Mouse (Mus musculus) neutrophil, adult 83 days (primary cell): ENCODE data around the gene Fam219a. TPM values are rescaled to one million over a fixed set of nuclear protein-coding genes. Genes with fewer than 3 reads are reported as not detected.

Experiments used
- total RNA-seq, 2 experiments: library from RNA; stranded (reverse); gene quantifications; one replicate each; pipeline ENCODE4 v1.2.4; 2023

The Fam219a gene
- 10 to 100 TPM; 17.3 to 21.2 TPM for total RNA-seq

DNA sequence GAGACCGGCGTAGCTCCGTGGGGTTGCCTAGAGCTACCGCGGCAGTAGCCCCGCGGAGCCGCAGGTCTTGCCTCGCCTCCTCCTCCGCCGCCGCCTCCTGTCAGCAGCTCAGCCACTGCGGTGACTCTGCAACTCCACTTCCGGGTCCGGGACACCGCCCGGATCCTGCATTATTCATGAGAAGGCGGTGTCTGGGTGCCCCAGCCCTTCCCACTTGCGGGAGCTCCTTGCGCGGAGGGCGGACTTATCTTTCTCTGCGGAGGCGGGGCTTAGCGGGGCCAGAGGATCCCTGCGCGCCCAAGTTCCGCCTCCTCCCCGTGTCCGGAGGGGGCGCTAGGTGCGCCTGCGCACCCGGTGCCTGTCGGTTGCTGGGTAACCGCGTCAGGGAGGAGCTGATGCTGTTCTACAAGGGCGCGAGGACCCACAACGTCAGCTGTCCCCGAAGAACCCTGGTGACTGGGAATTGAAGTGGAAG is at the start of gene Fam219a, which contains the start of gene Dnaic1:
Fam219a (minus strand) TSS at position 128 of the 475 bp plus-strand sequence.
Dnaic1 (plus strand) TSS at position 365 of the 475 bp plus-strand sequence.

GRCm38 (mm10) chr4:41517233-41517632 is 52.1 kb downstream of the Fam219a start, which contains the start of gene 1110017D15Rik:
Gene 1110017D15Rik, minus strand, starts transcription at chr4:41517333.

DNA sequence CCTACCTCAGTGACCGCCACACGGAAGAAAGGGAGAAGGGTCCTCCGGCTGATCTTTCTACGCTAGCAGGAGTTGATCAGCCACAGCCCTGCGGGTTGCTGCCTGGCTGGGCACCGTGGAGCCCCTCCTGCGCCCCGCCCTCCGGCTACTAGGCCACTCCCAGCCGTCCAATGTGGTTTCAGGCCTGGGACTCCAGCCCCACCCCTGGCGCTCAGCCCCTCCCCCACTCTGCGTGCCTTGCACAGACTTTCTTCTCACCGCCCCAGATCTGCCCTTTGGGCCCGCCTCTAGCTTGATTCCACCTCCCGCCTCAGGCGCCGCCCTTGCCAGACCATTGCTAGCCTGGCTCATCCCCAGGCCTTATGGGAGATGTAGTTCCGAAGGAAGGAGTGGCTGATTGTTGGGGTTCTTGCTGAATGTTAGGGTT is 66.3 kb downstream of the Fam219a start, which contains the start of gene AI464131:
AI464131 (minus strand) TSS at position 91 of the 427 bp plus-strand sequence.

Other genes starting within 250 kb of the Fam219a start
- 10 to 100 TPM; 50.5 to 73.9 TPM for gene Ubap1, start 220.5 kb downstream of the Fam219a start, total RNA-seq
- 10 to 100 TPM in 1 of 2 experiments, 1 to 10 TPM in 1; 9.7 to 11.7 TPM for gene Kif24, start 104.7 kb downstream of the Fam219a start, total RNA-seq
- gene Nudt2, start 104.4 kb downstream of the Fam219a start, total RNA-seq = 1 to 10 TPM; 4.0 to 4.9 TPM
- gene AI464131, start 66.5 kb downstream of the Fam219a start, total RNA-seq = under 1 TPM in 1 of 2 experiments, not detected in 1; 0.13 TPM
- not detected for gene 1110017D15Rik, start 52.2 kb downstream of the Fam219a start, total RNA-seq
- not detected for gene Dnaic1, start 237 bp upstream of the Fam219a start, total RNA-seq
- not detected for gene Enho, start 70.8 kb upstream of the Fam219a start, total RNA-seq
- not detected for gene Cntfr, start 127.6 kb upstream of the Fam219a start, total RNA-seq
- gene Il11ra1, start 130.5 kb upstream of the Fam219a start, total RNA-seq = 10 to 100 TPM in 1 of 2 experiments, 1 to 10 TPM in 1; 5.9 to 10.2 TPM
- 10 to 100 TPM; 16.5 to 18.3 TPM for gene Rpp25l, start 144.0 kb upstream of the Fam219a start, total RNA-seq
- gene Dctn3, start 153.6 kb upstream of the Fam219a start, total RNA-seq = 10 to 100 TPM; 63.4 to 85.0 TPM
- gene Arid3c, start 161.6 kb upstream of the Fam219a start, total RNA-seq = under 1 TPM in 1 of 2 experiments, not detected in 1; 0.31 TPM
- gene Galt, start 185.7 kb upstream of the Fam219a start, total RNA-seq = 10 to 100 TPM; 22.7 to 27.3 TPM
- 10 to 100 TPM; 17.9 to 18.5 TPM for gene Sigmar1, start 186.6 kb upstream of the Fam219a start, total RNA-seq
- gene Ccl27a, start 204.7 kb upstream of the Fam219a start, total RNA-seq = 1 to 10 TPM; 3.2 to 5.2 TPM